Mouse (Mus musculus) urinary bladder, postnatal 14 days (tissue): ENCODE measurements around the gene Map1a.

Experiments used
- DNase-seq: peaks from one replicate; pipeline ENCODE4 v3.0.0; 2021; ENCODE audit warnings: low spot score

The Map1a gene

DNA sequence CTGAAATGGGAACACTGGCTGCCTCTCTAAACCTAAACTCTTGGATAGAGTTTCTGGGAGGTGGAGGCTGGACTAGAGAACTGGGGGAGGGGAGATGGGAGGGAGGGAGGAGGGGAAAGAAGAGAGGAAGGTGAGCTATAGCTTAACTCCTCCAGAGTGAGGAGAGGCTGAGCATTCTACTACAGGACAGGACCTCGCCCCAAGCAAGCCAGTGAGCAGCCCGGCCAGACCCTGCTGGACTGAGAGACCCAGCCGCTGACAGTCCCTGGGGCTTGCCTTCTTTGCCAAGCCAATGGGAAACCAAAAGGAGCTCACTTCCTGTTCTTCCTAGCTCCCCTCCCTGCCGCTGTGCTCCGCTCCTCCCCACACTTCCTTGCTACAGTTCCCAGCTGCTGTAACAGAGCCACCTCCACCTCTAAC, 19.6 kb downstream of the Map1a start:
- no peak for DNase-seq

DNA sequence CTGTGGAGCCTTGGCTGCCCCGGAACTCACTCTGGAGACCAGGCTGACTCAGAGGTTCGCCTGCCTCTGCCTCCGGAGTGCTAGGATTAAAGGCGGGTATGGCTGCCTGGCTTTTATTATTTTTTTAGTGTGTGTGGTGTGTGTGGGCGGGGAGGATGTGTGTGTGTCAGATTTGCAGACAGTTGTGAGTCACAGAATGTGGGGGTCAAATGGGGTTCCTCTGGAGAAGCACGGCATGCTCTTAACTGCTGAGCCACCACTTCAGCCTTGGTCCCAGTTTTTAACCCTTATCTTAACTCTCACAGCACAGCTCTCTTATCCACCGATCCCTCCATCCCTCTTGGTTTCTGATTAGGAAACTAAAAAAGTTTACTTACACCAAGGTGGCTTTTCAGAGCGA, 26.9 kb downstream of the Map1a start:
- no peak for DNase-seq

DNA sequence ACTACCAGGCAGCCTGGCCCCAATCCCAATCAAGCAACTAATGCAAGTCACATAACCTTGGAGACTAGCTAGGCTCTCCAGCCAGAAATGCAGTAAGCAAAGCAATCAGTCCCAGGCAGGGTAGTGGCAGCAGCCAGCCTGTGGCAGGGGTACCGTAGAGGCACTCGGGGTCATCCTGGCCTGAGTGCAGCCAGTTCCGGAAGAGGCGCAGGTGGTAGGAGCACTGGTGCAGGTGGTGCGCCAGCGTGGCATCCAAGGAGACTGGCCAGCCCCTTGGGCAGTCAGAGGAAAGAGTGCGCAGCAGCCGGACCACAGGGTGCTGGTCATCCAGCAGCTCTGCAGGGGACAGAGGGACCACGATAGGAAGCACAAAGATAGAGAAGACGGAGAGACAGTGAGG, 33.6 kb downstream of the Map1a start:
- DNase-seq: no peak

DNA sequence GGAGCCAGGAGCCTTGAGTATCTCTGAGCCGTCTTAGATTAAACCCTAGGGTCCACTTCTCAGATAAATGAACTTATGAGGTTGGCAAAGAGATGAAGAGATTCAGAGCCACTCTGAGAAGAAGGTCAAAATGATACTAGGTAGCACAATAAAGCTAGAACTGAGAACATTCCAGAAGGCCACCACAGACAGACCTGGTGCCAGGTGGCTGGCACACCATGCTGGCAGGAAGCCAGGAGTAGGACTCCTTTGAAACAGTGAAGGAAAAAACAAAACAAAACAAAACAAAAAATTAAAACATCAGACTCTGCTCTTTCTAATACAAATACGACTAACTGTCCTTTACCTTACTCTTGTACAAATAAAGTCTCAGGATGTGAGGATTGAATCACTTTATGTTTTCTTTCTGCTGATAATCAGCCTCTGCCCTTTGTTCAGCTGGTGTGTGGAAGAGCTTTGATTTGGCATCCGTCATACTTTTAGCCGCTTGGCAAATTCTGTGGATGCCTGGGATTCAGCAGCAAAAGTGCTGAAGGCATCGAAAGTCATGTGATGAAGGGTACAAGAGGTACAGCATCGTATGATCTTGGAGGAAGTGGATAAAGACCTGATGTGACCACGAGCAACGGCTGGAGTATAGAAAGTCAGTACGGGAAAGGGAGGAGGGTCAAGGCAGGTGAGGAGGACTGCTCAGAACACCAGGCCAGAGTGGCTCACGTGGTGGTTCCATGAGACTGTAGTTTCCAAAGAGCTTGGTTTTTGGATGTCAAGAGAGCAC, 34.5 kb downstream of the Map1a start:
- no peak for DNase-seq

DNA sequence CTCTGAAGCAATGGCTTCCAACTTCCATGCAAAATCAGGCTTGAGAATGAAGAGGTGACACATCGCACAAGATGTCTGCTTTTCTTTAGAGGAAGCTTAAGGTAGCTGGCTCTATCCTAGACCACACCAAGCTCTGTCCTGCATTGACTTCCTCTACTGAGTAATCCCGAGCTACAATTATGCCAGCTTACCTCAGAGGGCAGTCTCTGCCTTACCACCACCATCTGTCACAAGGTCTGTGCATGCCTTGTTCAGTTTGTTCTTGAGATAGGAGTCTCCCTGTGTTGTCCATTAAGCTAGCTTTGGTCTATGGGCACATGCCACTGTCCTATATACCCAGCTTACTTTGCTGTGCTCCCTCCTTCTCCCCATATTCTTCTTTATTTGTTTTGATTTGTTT, 40.1 kb downstream of the Map1a start:
- DNase-seq: no peak

DNA sequence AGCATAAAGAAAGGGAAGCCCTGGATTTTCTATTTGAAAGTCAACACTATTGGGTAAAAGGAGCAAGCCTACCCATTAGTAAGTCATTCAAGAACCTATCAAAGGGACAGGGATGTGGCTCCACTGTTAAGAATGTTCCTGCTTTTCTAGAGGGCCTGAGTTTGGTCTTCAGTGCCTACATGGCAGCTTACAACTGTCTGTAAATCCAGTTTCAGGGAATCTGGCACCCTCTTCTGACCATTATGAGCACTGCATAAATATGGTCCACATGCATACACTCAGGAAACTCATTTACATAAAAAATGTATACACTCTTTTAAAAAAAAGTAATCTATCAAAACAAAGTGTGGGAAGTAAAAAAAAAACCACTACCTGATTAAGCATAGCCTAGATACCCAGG, 49.7 kb downstream of the Map1a start:
- no peak for DNase-seq

DNA sequence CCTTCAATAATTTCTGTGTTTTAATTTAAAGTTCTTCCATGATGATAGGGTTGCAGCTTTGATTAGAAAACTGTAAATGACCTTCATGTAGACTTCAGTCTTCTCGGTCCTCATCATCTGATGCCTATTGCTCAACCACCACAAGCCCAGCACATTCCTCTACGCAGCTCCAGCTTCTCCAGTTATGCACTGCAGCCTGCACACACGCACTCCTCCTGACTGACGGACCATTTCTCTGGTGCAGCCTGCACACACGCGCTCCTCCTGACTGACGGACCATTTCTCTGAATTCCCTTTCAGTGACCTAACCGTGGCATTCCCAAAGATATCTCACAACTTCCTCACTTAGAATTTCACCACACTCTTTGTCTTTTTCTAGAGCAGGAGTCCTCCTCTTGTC, 63.8 kb downstream of the Map1a start:
- no peak for DNase-seq

DNA sequence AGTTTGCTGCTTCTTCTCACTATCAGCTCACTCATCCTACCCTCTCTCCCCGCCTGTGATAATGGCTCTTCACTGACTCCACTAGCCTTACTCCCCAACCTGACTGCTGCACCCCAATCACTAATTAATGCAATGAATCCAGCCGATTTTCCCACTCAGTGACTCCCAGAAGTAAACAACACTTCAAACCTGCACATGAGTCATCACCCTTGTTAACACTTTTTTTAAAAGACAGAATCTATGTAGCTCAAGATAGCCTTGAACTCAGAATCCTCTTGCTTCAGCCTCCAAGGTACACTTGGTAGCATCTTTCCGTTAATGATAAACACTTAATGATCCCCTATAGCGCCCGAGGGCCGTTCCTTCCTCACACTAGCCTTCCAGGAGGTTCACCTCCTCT, 65.0 kb downstream of the Map1a start:
- no peak for DNase-seq

DNA sequence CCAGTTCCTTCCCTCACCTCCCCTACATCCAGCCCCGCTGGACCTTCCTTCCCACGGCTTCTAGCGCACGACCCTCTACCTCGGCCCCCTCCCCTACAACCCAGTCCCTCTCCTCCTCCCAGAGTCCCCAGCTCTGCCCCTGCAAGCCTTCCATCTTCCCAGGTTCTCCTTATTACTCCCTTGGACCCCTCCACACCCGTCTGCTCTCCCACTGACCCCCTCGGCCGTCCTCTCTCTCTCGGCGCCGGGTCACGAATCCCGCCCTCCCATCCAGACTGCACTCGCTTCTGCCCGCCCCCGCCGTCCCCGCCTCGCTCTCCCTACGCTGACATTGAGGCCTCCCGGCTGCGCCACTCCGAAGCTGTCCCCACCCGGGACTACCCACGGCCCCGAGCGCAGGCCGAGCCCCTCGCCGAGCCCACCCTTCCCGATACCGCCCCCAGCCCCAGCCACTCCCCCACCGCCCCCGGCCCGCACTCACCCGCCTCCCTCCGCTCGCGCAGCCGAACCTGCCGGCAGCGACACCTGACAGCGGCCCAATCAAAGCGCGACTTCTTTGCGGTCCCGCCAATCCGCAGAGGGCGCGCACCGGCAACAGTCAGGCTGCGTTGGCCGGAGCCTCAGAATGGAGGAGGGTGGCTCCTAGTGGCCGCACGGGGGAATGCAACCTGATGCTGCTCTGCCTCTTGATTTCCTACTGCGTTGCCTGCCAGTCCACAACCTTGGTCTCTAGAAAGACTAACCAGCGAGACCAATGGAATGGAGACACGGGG, 65.6 kb downstream of the Map1a start, which contains the start of gene Ppip5k1:
Ppip5k1 (minus strand) TSS at position 577 of the 773 bp plus-strand sequence.
- DNase-seq: peak; percentile 97

DNA sequence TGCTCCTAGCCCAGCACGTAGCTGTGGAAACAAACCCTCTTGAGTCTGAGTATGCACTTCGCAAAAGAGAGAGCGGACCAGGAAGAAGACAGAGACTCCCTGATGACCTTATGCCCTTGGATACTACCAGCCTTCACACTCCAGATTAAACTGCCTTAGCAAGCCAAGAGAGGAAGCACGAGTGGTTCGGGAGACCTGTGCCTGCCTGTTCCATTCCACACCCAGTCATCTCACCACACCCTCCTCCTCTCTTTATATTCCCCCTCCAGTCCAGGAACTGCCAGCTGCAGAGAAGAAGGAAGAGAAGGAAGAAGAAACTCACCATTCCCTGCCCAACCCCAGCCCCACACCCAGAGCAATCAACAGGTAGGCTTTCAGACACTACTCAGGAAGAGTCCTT, 68.1 kb downstream of the Map1a start, which contains the start of gene Ckmt1:
Ckmt1 (plus strand) TSS at position 221 of the 400 bp plus-strand sequence.
- DNase-seq: peak; percentile 15

DNA sequence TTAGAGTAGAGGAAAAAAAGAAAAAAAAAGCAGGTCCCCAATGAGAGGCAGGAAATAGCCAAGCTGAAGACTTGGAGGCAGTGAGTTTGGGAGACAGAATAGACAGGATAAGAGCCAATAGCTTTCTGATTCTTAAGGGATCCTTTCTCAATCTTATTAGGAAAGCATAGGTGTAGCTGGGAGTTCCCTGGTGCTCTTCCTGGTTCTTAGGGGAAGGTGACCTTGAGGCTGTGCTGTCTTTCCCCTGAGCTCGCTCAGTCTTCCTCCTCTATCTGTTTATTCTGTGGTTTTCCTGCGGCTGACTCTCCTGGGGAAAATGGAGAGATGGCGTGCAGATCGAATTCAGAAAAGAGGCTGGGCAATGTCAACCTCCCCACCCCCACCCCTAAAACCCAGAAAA, 68.6 kb downstream of the Map1a start:
- DNase-seq: no peak

DNA sequence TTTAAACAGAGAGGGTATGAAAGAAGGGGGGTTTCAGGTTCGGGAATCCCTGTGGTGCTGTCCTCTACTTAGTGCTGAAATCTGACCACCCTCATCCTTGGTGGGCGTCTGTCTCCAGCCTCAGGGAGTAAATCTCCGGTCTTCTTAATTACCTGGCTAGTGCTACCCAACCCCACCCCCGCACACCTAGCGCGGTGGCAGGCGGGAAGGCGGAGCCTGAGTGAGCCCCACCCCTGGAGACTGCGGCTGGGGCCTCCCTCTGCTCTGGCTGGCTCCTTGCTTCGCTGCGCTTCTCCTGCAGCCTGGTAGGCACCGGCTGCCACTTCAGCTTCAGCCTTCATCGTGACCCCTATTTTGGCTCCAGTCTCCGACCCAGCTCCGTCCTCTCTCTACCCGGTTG, 69.0 kb downstream of the Map1a start:
- peak; percentile 80 for DNase-seq

DNA sequence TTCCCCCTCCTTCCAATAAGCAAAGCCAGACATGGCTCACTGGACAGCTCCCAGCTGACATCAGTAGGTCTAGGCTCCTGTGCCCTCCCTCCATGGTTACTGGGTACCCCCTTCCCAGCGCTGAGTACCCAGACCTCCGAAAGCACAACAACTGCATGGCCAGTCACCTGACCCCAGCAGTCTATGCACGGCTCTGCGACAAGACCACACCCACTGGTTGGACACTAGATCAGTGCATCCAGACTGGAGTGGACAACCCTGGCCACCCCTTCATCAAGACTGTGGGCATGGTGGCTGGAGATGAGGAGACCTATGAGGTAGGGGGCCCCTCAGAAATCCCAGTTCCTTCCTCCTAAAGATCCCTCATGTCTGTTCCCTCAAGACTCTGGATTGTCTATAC, 70.1 kb downstream of the Map1a start:
- no peak for DNase-seq
